Mouse (Mus musculus) heart, embryonic 13.5 days (tissue): ENCODE measurements at regions not wholly inside any gene's neighbourhood (a gene's known extent, or its start where the extent isn't known, plus 50 kb on each side); places are given as distances from the start of the nearest gene placed in this dataset.

ENCODE experiments used
- ATAC-seq: fragments of 200-750 bp; cut with Nextera tagmentation; 2 replicates; pipeline ENCODE4 v1.8.0; 2017; ENCODE audit warnings: moderate TSS enrichment; ENCODE audit not compliant: insufficient number of reproducible peaks, low FRiP score, low TSS enrichment; ENCODE audit errors: extremely low read depth
- H3K27ac ChIP-seq: fragments of 300-500 bp; sonication (generic); replicated peaks from 2 replicates; pipeline ENCODE4 v1.5.1; 2015; ENCODE audit warnings: moderate library complexity, mild to moderate bottlenecking, inconsistent platforms
- H3K27me3 ChIP-seq: fragments of 300-500 bp; sonication (generic); replicated peaks from 2 replicates; pipeline ENCODE4 v1.6.1; 2015; ENCODE audit warnings: mild to moderate bottlenecking, inconsistent platforms
- H3K36me3 ChIP-seq: fragments of 300-500 bp; sonication (generic); 2 replicates; pipeline ENCODE4 v1.6.1; 2015; ENCODE audit warnings: mild to moderate bottlenecking, inconsistent platforms
- H3K4me1 ChIP-seq: fragments of 300-500 bp; sonication (generic); 2 replicates; pipeline ENCODE4 v1.6.1; 2015; ENCODE audit warnings: inconsistent platforms
- H3K4me2 ChIP-seq: fragments of 300-500 bp; sonication (generic); 2 replicates; pipeline ENCODE4 v1.6.1; 2015; ENCODE audit warnings: inconsistent platforms, mild to moderate bottlenecking, moderate library complexity
- H3K4me3 ChIP-seq: fragments of 300-500 bp; sonication (generic); 2 replicates; pipeline ENCODE4 v1.5.1; 2015; ENCODE audit warnings: moderate library complexity, mild to moderate bottlenecking, inconsistent platforms
- H3K9ac ChIP-seq: fragments of 300-500 bp; sonication (generic); 2 replicates; pipeline ENCODE4 v1.6.1; 2015; ENCODE audit warnings: inconsistent platforms, mild to moderate bottlenecking, moderate library complexity
- H3K9me3 ChIP-seq: fragments of 300-500 bp; sonication (generic); 2 replicates; pipeline ENCODE4 v1.6.1; 2016; ENCODE audit warnings: inconsistent platforms
- WGBS: fragments of 180-500 bp; shearing (Covaris S2); methylation state at CpG from one replicate; pipeline ENCODE4 v1.1.7; 2015; ENCODE audit warnings: mixed read lengths; 5-methylcytosine and 5-hydroxymethylcytosine counted together

- Histone ChIP-seq H3K9me3 (no peaks in the 10 kb centered on the region), H3K36me3 (no peaks in the 10 kb centered on the region), H3K4me2 (no peak overlapping the region), H3K4me1 (peaks cover 16% of the 10 kb centered on the region), H3K4me3 (no peak overlapping the region), H3K27me3 (peaks cover 7% of the 10 kb centered on the region; the same call in 1 of the 2 replicates), H3K27ac (no peak overlapping the region), H3K9ac (no peak overlapping the region)
- ATAC-seq, result no peak
- WGBS, result 77% methylated on average over 6 of the region's 6 CpGs
Observed at GRCm38 (mm10) chr2:27590511-27590910, 75.6 kb downstream of the Wdr5 start.

- H3K27me3 ChIP-seq, result peaks cover 7% of the 10 kb centered on the region; the same call in 1 of the 2 replicates
- H3K9me3 ChIP-seq, result no peaks in the 10 kb centered on the region
- H3K4me2 ChIP-seq, result no peak overlapping the region
- 76% methylated on average over 5 of the region's 5 CpGs for WGBS
- H3K27ac ChIP-seq, result no peak overlapping the region
- peaks cover 24% of the 10 kb centered on the region for H3K4me1 ChIP-seq
- H3K36me3 ChIP-seq, result no peaks in the 10 kb centered on the region
- ATAC-seq, result no peak
- H3K9ac ChIP-seq, result no peak overlapping the region
- H3K4me3 ChIP-seq, result no peak overlapping the region
Observed at GRCm38 (mm10) chr2:27591668-27592067, 76.7 kb downstream of the Wdr5 start.

- H3K4me3 ChIP-seq, result no peak overlapping the region
- no peak overlapping the region for H3K4me2 ChIP-seq
- peak overlapping the region; percentile 68 for H3K27ac ChIP-seq
- no peaks in the 10 kb centered on the region for H3K36me3 ChIP-seq
- H3K4me1 ChIP-seq, result peaks cover 24% of the 10 kb centered on the region
- H3K9ac ChIP-seq, result no peak overlapping the region
- ATAC-seq, result no peak
- H3K27me3 ChIP-seq, result peaks cover 7% of the 10 kb centered on the region
- 42% methylated on average over 10 of the region's 10 CpGs for WGBS
- peaks cover 5% of the 10 kb centered on the region; the same call in 1 of the 2 replicates for H3K9me3 ChIP-seq
Observed at GRCm38 (mm10) chr2:27593338-27593737, 78.4 kb downstream of the Wdr5 start.

DNA sequence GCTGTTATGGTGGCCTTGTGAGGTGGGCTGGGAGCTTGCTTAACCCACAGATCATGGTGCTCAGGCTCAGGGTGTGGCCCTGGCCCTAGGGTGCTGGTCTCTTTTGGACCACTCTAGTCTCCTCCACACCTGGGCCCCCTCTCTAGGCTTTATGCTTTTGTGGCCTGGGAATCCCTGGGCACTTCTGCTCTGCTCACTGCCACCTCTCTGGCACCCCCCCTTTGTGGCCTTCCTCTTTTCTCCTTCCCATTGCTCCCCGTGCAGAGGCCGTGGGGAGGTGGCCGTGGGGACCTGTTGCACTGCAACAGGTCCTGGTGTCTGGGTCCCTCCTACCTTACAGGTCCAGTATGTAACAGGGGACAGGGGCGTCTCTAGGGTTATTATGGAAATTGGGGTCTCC, 80.3 kb downstream of the Wdr5 start:
- no peak overlapping the region for H3K4me3 ChIP-seq
- H3K4me1 ChIP-seq, result peaks cover 24% of the 10 kb centered on the region
- no peak overlapping the region for H3K4me2 ChIP-seq
- peaks cover 21% of the 10 kb centered on the region for H3K27me3 ChIP-seq
- 85% methylated on average over 4 of the region's 4 CpGs for WGBS
- peaks cover 5% of the 10 kb centered on the region; the same call in 1 of the 2 replicates for H3K9me3 ChIP-seq
- no peaks in the 10 kb centered on the region for H3K36me3 ChIP-seq
- no peak overlapping the region for H3K27ac ChIP-seq
- ATAC-seq, result no peak
- H3K9ac ChIP-seq, result no peak overlapping the region

GRCm38 (mm10) chr2:27596217-27596616, 80.0 kb upstream of the Rxra start:
- no peak overlapping the region for H3K9ac ChIP-seq
- peaks cover 28% of the 10 kb centered on the region for H3K27me3 ChIP-seq
- no peaks in the 10 kb centered on the region for H3K36me3 ChIP-seq
- no peak overlapping the region for H3K4me2 ChIP-seq
- peaks cover 24% of the 10 kb centered on the region for H3K4me1 ChIP-seq
- no peak for ATAC-seq
- H3K4me3 ChIP-seq, result no peak overlapping the region
- WGBS, result 21% methylated on average over 2 of the region's 2 CpGs
- H3K27ac ChIP-seq, result no peak overlapping the region
- H3K9me3 ChIP-seq, result peaks cover 5% of the 10 kb centered on the region; the same call in 1 of the 2 replicates

DNA sequence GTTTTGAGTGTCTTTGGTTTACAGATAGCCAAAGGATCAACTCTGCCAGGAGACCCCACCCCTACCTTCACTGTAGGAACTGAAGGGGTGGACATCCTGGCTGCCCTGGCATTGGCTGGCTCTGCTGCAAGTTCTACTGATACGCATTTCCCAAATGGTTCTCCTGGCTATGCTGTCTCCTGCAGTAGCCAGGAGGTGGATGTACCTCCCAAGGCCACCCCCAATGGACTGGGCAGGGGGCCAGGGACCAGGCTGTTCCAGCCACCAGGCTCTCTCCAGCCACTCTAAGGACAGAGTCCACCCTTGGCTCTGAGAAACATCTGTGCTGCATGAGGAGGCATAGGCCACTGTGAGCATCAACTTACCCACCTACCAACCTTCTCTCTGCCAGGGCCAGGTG, 79.3 kb upstream of the Rxra start:
- peaks cover 33% of the 10 kb centered on the region for H3K27me3 ChIP-seq
- no peak overlapping the region for H3K27ac ChIP-seq
- WGBS, result 82% methylated on average over 1 of the region's 1 CpGs
- H3K36me3 ChIP-seq, result no peaks in the 10 kb centered on the region
- ATAC-seq, result no peak
- H3K4me3 ChIP-seq, result no peak overlapping the region
- H3K4me2 ChIP-seq, result no peak overlapping the region
- H3K9me3 ChIP-seq, result peaks cover 5% of the 10 kb centered on the region; the same call in 1 of the 2 replicates
- H3K4me1 ChIP-seq, result peaks cover 24% of the 10 kb centered on the region
- no peak overlapping the region for H3K9ac ChIP-seq

- Histone ChIP-seq H3K9me3 (peaks cover 5% of the 10 kb centered on the region; the same call in 1 of the 2 replicates), H3K4me3 (no peak overlapping the region), H3K27me3 (peaks cover 40% of the 10 kb centered on the region), H3K4me2 (no peak overlapping the region), H3K4me1 (peaks cover 21% of the 10 kb centered on the region), H3K27ac (no peak overlapping the region), H3K36me3 (no peaks in the 10 kb centered on the region), H3K9ac (no peak overlapping the region)
- no peak for ATAC-seq
- WGBS, result 84% methylated on average over 4 of the region's 4 CpGs
Observed at GRCm38 (mm10) chr2:27597901-27598300, 78.3 kb upstream of the Rxra start.

DNA sequence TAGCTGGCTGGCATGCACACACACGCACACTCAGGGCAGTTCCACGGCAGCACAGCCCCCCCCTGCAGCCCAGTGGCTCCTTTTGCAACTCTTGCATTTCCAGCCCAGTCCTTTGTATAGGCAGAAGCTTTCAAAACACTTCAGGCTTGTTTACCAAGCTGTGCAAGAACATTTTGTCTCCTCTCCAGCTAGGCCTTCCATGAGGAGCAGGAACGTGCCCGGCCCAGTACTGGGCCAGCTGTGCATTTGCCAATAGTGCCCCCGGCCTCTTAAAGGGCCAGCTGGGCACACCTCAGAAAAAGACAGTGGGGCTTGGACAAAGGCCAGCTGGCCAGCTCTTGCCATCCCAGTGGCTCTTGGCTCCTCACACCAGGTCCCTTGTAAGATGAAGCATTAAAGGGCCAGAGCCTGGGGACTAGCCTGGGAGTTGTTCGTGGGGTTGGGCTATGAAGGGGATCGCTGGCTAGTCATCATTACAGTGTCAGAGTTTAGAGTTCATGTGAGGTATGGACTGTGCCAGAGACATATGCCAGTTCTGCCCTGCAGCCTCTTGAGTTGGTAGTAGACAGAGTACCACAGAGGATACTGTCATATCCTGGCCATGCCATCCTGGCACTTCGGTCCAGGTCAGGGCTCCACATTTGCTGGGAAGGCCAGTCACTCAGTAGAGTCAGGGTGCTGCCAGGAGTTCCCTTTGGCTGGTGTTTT, 77.0 kb upstream of the Rxra start:
- H3K27ac ChIP-seq, result no peak overlapping the region
- H3K9me3 ChIP-seq, result peaks cover 5% of the 10 kb centered on the region; the same call in 1 of the 2 replicates
- H3K36me3 ChIP-seq, result no peaks in the 10 kb centered on the region
- H3K4me3 ChIP-seq, result no peak overlapping the region
- peaks cover 15% of the 10 kb centered on the region for H3K4me1 ChIP-seq
- ATAC-seq, result no peak
- 73% methylated on average over 8 of the region's 8 CpGs for WGBS
- H3K27me3 ChIP-seq, result peaks cover 43% of the 10 kb centered on the region
- H3K4me2 ChIP-seq, result no peak overlapping the region
- no peak overlapping the region for H3K9ac ChIP-seq

DNA sequence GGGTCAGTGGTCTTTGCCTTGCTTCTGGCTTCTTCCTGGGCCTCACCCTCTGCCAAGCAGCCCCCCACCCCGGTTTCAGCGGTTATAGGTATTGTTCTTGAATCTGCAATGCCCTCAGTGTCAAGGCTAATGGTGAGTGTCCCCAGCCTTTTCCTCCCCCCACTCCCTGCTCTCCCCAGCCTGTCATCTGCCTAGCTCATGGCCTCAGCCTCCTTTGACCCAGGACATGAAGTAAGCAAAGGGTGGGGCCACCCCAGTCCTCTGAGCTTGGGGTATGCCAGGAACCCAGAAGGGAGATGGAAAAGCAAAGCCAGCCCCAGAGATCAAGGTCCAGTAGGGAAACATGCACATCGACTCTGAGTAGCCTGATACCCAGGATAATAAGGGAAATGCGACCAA, 76.5 kb upstream of the Rxra start:
- peaks cover 5% of the 10 kb centered on the region; the same call in 1 of the 2 replicates for H3K9me3 ChIP-seq

DNA sequence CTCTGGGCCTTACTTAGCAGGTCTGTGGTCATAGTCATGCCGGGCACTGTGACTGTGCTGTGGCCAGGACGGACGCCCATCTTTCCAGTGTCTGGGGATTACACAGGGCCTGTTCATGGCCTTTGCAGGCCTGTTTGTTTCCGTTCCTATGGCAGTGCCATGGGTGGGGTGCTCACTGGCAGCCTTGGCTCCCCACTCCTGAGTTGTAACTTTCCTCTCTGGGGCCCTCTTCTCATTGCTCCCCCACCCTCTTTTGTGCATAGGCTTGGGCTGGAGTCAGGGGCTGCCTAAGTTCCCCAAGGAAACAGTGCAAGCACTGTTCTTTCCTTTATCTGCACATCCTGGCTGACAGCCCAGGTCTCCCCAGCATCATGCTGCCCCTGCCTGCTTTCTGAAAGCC, 72.9 kb upstream of the Rxra start:
- no peaks in the 10 kb centered on the region for H3K9me3 ChIP-seq
- no peaks in the 10 kb centered on the region for H3K36me3 ChIP-seq
- H3K27ac ChIP-seq, result peak overlapping the region; percentile 34; the same call in 1 of the 2 replicates
- ATAC-seq, result no peak
- 63% methylated on average over 4 of the region's 4 CpGs for WGBS
- peaks cover 6% of the 10 kb centered on the region for H3K4me1 ChIP-seq
- peaks cover 39% of the 10 kb centered on the region for H3K27me3 ChIP-seq
- no peak overlapping the region for H3K4me3 ChIP-seq
- H3K4me2 ChIP-seq, result no peak overlapping the region
- H3K9ac ChIP-seq, result no peak overlapping the region

More for the DNA sequence above, 76.5 kb upstream of the Rxra start:
- Histone ChIP-seq H3K27me3 (peaks cover 43% of the 10 kb centered on the region), H3K4me2 (no peak overlapping the region), H3K9ac (no peak overlapping the region), H3K27ac (no peak overlapping the region), H3K4me1 (peaks cover 15% of the 10 kb centered on the region), H3K4me3 (no peak overlapping the region), H3K36me3 (no peaks in the 10 kb centered on the region)
- 76% methylated on average over 4 of the region's 4 CpGs for WGBS
- ATAC-seq, result no peak

GRCm38 (mm10) chr2:27604588-27604987, 71.7 kb upstream of the Rxra start:
- Histone ChIP-seq H3K4me3 (no peak overlapping the region), H3K4me2 (no peak overlapping the region), H3K27ac (no peak overlapping the region), H3K4me1 (peaks cover 6% of the 10 kb centered on the region), H3K36me3 (no peaks in the 10 kb centered on the region), H3K27me3 (peaks cover 39% of the 10 kb centered on the region), H3K9me3 (no peaks in the 10 kb centered on the region), H3K9ac (no peak overlapping the region)
- WGBS, result 50% methylated on average over 3 of the region's 3 CpGs
- ATAC-seq, result no peak

GRCm38 (mm10) chr2:27606816-27607215, 69.4 kb upstream of the Rxra start:
- Histone ChIP-seq H3K4me2 (no peak overlapping the region), H3K4me1 (peaks cover 6% of the 10 kb centered on the region), H3K4me3 (no peak overlapping the region), H3K9ac (no peak overlapping the region), H3K27me3 (peaks cover 20% of the 10 kb centered on the region; the same call in 1 of the 2 replicates), H3K36me3 (no peaks in the 10 kb centered on the region), H3K27ac (no peak overlapping the region), H3K9me3 (no peaks in the 10 kb centered on the region)
- no peak for ATAC-seq
- 61% methylated on average over 9 of the region's 9 CpGs for WGBS
